ENCODE assay signal across 7 mouse cellular contexts in genomic region chr9:118477961-118478360, GRCm38 (mm10). TPM values are rescaled to one million over a fixed set of nuclear protein-coding genes. Genes with fewer than 3 reads are reported as not detected.
DNase-seq lines count a peak whose midpoint lies in the region; ATAC-seq and TF ChIP-seq lines count a peak whose summit lies in the region.

Eomes (plus strand) TSS chr9:118478212.

- no peaks in the 10 kb centered on the region for H3K9me3 ChIP-seq in lung, postnatal 0 days (ENCODE audit: low read length)
- no peaks in the 10 kb centered on the region for H3K9me3 ChIP-seq in embryonic facial prominence, embryonic 10.5 days
- no peaks in the 10 kb centered on the region for H3K9me3 ChIP-seq in intestine, embryonic 15.5 days

- no peak within 1 kb of the TSS for H3K27ac ChIP-seq in lung, postnatal 0 days (ENCODE audit: low read length)
- H3K27ac ChIP-seq in embryonic facial prominence, embryonic 10.5 days (replicated peaks), result no peak within 1 kb of the TSS; the same call in 1 of the 2 replicates
- H3K27ac ChIP-seq in intestine, embryonic 15.5 days, result no peak within 1 kb of the TSS

- TF ChIP-seq EP300 in lung, postnatal 0 days (IDR thresholded peaks at IDR 0.05), result no peak

- peaks cover 85% of the 10 kb centered on the region for H3K27me3 ChIP-seq in lung, postnatal 0 days (replicated peaks; ENCODE audit: insufficient read depth, low read length)
- peaks cover 96% of the 10 kb centered on the region for H3K27me3 ChIP-seq in embryonic facial prominence, embryonic 10.5 days (replicated peaks; ENCODE audit: low read depth, poor library complexity, severe bottlenecking)
- H3K27me3 ChIP-seq in intestine, embryonic 15.5 days (replicated peaks), result peaks cover 75% of the 10 kb centered on the region

- DNase-seq in lung, postnatal 0 days (ENCODE audit: low spot score), result no peak
- no peak for DNase-seq in lung, postnatal 36 days
- DNase-seq in embryonic facial prominence, embryonic 10.5 days (ENCODE audit: low spot score), result no peak
- peak; percentile 28 for DNase-seq in naive thymus-derived CD4-positive, alpha-beta T cell, adult 2 months (ENCODE audit: low read depth)
- no peak for DNase-seq in frontal cortex, postnatal 10 days (ENCODE audit: low spot score in 2 of 2)
- no peak for DNase-seq in MN1 (ENCODE audit: low spot score)

- H3K4me3 ChIP-seq in lung, postnatal 0 days (ENCODE audit: low read depth, low read length), result peak within 1 kb of the TSS; percentile 42
- peak within 1 kb of the TSS; percentile 53 for H3K4me3 ChIP-seq in embryonic facial prominence, embryonic 10.5 days
- H3K4me3 ChIP-seq in intestine, embryonic 15.5 days (replicated peaks), result peak within 1 kb of the TSS; percentile 43

- H3K9ac ChIP-seq in lung, postnatal 0 days (replicated peaks; ENCODE audit: low read depth), result no peak within 1 kb of the TSS
- H3K9ac ChIP-seq in intestine, embryonic 15.5 days, result peak within 1 kb of the TSS; percentile 17; the same call in 1 of the 2 replicates

- no peak for TF ChIP-seq CTCF in lung, postnatal 0 days (IDR thresholded peaks at IDR 0.05)

- H3K4me2 ChIP-seq in lung, postnatal 0 days (replicated peaks; ENCODE audit: low read depth, low read length), result peak within 1 kb of the TSS; percentile 70
- peak within 1 kb of the TSS; percentile 87 for H3K4me2 ChIP-seq in intestine, embryonic 15.5 days (replicated peaks)

- ATAC-seq in lung, postnatal 0 days, result no peak
- ATAC-seq in intestine, embryonic 15.5 days, result no peak

- H3K36me3 ChIP-seq in lung, postnatal 0 days (ENCODE audit: insufficient read depth, low read length), result no peaks in the 10 kb centered on the region
- no peaks in the 10 kb centered on the region for H3K36me3 ChIP-seq in embryonic facial prominence, embryonic 10.5 days (replicated peaks)
- H3K36me3 ChIP-seq in intestine, embryonic 15.5 days, result no peaks in the 10 kb centered on the region

- WGBS in lung, postnatal 0 days, result 1% methylated on average over 9 of the region's 9 CpGs
- WGBS in embryonic facial prominence, embryonic 10.5 days, result under 1% methylated on average over 9 of the region's 9 CpGs
- 1% methylated on average over 9 of the region's 9 CpGs for WGBS in intestine, embryonic 15.5 days

- 0 out of 2 replicates have a peak, but pooled peaks cover 2% of the 10 kb centered on the region for H3K4me1 ChIP-seq in lung, postnatal 0 days (ENCODE audit: insufficient read depth, low read depth, low read length)
- H3K4me1 ChIP-seq in embryonic facial prominence, embryonic 10.5 days, result peaks cover 31% of the 10 kb centered on the region
- H3K4me1 ChIP-seq in intestine, embryonic 15.5 days (replicated peaks), result peaks cover 20% of the 10 kb centered on the region

RNA-seq across cellular contexts. Expression of gene Eomes, which starts in this region (rescaled TPM):
- 0.05 and 0.06 TPM in 2 replicates for polyA plus RNA-seq in lung, postnatal 0 days (2015; fragmentation: Nextera tagmentation; extraction: Ambion mirVana)
- polyA plus RNA-seq in embryonic facial prominence, embryonic 10.5 days (2016; fragmentation: Nextera tagmentation; extraction: Ambion mirVana), result 0.24 and 0.36 TPM in 2 replicates
- polyA plus RNA-seq in intestine, embryonic 15.5 days (2015; fragmentation: Nextera tagmentation; extraction: Ambion mirVana), result 0.13 and 0.18 TPM in 2 replicates
